Mouse (Mus musculus) embryonic stem cell, embryonic (primary cell): Measurements from ENCODE around the gene Hoxd12.

Source experiments
- CTCF ChIA-PET, 4 experiments: fragments of 300-600 bp in 2 of 4; fragments of 350-600 bp in 2 of 4; sonication (Branson Sonifier 250); formaldehyde crosslinking; loops; one replicate each; lab custom pipeline; 2022; ENCODE audit warnings: inconsistent platforms in 2 of 4; lab: Charles Lee
- POLR2A ChIA-PET, 4 experiments: fragments of 300-600 bp in 2 of 4; fragments of 350-600 bp in 2 of 4; sonication (Branson Sonifier 250); formaldehyde crosslinking; loops; one replicate each; lab custom pipeline; 2022; ENCODE audit warnings: antibody characterized with exemption in 4 of 4, inconsistent platforms in 1 of 4; lab: Charles Lee

The Hoxd12 gene

GRCm38 (mm10) chr2:74695813-74696430 lies 21.1 kb downstream of the Hoxd12 start:
- POLR2A ChIA-PET, result interaction anchor here in 1 of 4 experiments (0.6 to 0.9 kb wide), 4 partner anchors 20 to 1171 kb away, joined by 3 to 5 read pairs (median 4); no protein-coding TSS in a partner anchor
- CTCF ChIA-PET, result interaction anchor here in 2 of 4 experiments (0.5 to 0.7 kb wide), 5 partner anchors 7 to 357 kb away, joined by 3 to 4 read pairs (median 3); no protein-coding TSS in a partner anchor

DNA sequence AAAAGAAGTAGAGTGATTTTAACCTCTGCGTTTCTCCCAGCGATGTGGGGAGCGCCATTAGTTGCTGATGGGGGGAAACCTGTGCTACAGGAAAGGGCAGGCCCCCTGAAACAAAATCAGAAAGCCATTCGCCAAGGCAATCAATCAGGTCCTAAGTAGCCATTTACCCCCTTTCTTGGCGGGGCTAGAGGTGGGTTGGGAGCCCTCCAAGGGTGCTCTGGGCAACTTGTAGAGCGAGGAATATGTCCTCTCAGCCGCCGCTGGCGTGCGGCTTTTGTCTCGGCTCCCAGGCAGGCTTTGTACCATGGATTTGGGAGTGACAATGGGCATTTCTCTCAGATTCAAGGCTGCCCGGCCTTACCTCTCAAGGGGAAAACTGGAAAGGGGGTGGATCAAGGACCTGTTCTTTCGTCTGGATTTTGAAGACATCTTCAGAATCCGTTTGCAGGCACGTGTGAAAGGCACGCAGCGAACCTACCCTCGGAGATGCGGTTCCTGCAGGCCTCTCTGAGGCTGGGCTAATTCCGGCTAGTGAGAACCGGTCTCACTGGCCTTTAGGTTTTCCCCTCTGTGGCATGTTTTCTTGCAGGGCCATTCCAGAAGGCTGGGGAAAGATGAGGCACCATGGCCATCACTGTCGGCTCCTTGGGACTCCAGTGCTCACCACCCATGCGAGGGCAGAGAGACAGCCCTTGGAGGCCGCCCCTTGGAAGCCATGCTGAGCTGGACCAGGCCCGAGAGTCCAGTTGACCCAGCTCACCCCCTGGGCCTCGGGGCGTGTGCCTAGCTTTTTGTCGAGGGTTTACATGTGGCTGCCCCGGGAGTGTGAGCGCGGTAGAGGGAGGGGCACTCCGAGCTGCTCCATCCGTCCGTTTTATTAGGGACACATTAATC lies 21.9 kb downstream of the Hoxd12 start:
- POLR2A ChIA-PET, result interaction anchor here in 2 of 4 experiments (0.5 to 1.2 kb wide), 3 partner anchors 10 to 1427 kb away, joined by 3 to 4 read pairs (median 3); no protein-coding TSS in a partner anchor
- CTCF ChIA-PET, result interaction anchor here in 2 of 4 experiments (0.5 to 1.2 kb wide), 5 partner anchors 10 to 467 kb away, joined by 3 to 4 read pairs (median 3); no protein-coding TSS in a partner anchor

DNA sequence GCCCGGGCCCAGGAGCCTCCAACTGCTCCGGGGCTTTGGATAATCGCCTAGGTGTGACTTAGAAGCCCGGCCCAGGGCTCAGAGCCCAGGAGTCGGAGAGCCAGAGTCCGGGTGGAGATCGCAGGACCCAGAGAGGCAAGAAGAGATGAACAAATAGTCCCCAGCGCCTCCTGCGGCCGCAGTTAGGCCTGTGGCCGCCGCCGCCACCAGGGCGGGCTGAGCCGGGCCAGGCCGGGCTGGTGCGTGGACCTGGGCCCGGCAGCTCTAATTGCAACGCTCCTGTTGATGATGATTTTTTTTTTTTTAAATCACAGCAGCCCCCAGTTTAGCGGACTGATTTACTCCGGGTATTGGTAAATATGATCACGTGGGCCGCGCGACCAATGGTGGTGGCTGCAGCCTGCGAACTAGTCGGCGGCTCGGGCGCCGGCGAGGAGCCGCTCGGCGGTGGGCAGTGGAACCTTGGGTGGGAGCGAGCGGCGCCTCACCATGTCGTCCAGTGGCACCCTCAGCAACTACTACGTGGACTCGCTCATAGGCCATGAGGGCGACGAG lies 22.8 kb downstream of the Hoxd12 start, which contains the start of gene Hoxd9:
TSS of gene Hoxd9 (plus strand) at position 161 of the 555 bp plus-strand sequence.
- POLR2A ChIA-PET, result interaction anchor here in 2 of 4 experiments (0.5 to 1.2 kb wide), 2 partner anchors 9 to 1428 kb away, joined by 3 to 4 read pairs; no protein-coding TSS in a partner anchor
- CTCF ChIA-PET, result interaction anchor here in 2 of 4 experiments (0.7 to 1.2 kb wide), 2 partner anchors 12 to 466 kb away, joined by 3 read pairs; no protein-coding TSS in a partner anchor

DNA sequence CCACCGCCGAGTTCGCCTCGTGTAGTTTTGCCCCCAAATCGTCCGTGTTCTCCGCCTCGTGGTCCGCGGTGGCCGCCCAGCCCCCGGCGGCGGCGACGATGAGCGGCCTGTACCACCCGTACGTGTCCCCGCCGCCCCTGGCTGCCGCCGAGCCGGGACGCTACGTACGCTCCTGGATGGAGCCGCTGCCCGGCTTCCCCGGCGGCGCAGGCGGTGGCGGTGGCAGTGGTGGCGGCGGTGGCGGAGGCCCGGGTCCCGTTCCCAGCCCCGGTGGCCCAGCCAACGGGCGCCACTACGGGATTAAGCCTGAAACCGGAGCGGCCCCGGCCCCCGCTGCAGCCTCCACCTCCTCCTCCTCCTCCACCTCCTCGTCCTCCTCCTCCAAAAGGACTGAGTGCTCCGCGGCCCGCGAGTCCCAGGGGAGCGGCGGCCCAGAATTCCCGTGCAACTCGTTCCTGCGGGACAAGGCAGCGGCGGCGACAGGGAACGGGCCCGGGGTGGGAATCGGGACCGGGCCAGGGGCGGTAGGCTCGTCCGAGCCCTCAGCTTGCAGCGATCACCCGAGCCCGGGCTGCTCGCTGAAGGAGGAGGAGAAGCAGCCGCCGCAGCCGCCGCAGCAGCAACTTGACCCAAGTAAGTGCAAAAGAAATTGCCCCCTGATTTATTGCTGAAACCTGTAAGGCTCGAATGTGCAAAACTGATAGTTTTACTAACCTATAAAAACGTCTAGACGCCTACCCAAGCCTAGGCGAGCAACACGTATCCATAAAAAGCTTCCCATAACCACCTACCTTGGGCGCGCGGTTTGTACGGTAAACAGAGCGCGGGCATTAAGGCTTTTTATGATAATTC lies 23.6 kb downstream of the Hoxd12 start:
- ChIA-PET POLR2A (no interaction called here), CTCF (no interaction called here)

- CTCF ChIA-PET, result no interaction called here
- POLR2A ChIA-PET, result no interaction called here
Observed at GRCm38 (mm10) chr2:74699053-74699430, 24.2 kb downstream of the Hoxd12 start.

DNA sequence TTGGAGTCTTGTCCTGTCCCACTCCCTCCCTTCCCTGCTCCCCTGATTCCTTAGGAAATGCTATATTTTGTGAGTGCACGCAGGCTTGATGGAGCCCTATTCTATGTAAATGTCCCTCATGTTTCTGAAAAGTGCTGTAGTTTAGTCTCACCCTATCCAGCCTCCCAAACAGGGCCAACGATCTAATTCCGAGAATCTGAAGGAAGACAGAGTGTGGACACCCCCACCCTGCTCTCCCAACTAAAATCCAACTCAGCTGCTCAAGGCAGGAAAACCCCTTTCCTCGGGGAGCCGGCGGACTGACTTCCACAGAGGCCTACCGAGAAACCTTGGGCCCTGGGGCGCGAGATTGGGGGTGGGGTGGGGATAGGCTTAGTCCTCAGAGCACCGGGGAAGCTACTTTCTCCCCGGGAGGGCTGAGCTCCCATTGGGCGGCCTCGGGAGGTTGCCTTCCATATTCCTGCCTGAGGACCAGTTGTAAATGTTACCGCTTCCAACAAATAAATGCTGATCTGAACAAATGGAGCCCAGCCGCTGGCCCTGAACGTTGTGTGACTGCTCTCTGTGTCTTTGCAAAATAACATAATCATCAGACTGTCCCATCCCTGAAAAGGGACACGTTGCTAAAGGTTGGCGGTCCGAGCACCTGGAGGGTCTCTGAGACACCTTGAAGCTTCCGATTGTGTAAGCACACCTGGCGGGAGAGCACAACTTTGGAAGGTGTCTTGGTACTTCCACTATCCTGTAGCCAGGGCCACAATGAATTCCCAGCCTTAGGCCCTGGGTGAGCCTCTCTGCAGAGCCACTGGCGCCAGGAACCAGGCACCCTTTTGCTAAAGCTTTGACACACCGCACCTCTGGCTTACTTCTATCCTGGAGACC lies 25.1 kb downstream of the Hoxd12 start:
- ChIA-PET CTCF (interaction anchor here in 3 of 4 experiments (0.5 to 1.6 kb wide), 5 partner anchors 9 to 616 kb away, joined by 3 to 6 read pairs (median 6); partner anchors contain the start of gene Hoxd10 (in 1 of the 3)), POLR2A (interaction anchor here in 1 of 4 experiments (1.0 to 1.5 kb wide), 3 partner anchors 10 to 18 kb away, joined by 4 to 7 read pairs (median 5); no protein-coding TSS in a partner anchor)

DNA sequence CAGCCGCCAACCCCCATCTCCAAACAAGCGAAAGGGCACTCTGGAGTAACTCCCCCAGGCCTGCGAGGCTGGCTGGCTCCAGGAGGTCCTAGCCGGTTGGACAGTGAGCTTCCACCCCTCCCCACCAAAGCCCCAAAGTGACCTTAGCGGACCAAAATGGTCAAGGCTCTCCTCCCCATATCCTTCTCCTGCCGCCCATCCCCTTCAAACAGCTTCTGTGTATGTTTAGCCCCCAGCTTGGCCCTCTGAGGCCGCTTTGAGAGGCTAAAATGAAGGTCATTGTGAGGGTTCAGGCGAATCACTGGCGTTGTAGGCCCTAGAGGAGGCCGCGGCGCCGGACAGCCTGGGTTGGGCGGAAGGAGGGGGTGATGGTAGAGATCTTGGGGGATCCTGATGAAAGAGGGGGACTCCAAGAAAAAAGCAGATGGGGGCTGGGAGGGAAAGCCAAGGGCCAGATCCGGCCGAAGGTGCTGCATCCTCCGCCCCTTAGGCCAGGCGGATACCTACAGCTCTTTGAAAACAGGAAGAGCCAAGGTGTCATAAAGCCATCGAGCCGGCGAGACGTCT lies 25.8 kb downstream of the Hoxd12 start:
- POLR2A ChIA-PET, result interaction anchor here in 1 of 4 experiments (0.9 to 1.5 kb wide), 4 partner anchors 9 to 19 kb away, joined by 3 to 7 read pairs (median 4); partner anchors contain the start of gene Hoxd10
- CTCF ChIA-PET, result interaction anchor here in 3 of 4 experiments (0.5 to 2.0 kb wide), 8 partner anchors 9 to 889 kb away, joined by 3 to 8 read pairs (median 4); partner anchors contain the start of genes Hoxd10 (in 1 of the 3), Hoxd3 (in 1 of the 3) and Hoxd4 (in 1 of the 3)

- CTCF ChIA-PET, result interaction anchor here (0.5 to 2.0 kb wide), 27 partner anchors 9 to 901 kb away, joined by 3 to 21 read pairs (median 3); partner anchors contain the start of genes Hoxd10 (in 1 of the 4), Hoxd3 (in 1 of the 4) and Hoxd4 (in 1 of the 4)
- POLR2A ChIA-PET, result interaction anchor here (0.5 to 1.3 kb wide), 6 partner anchors 11 to 628 kb away, joined by 3 to 4 read pairs (median 3); no protein-coding TSS in a partner anchor
Observed at GRCm38 (mm10) chr2:74701949-74702819, 27.4 kb downstream of the Hoxd12 start.

GRCm38 (mm10) chr2:74702820-74703219 lies 28.0 kb downstream of the Hoxd12 start:
- ChIA-PET CTCF (interaction anchor here (0.5 to 2.0 kb wide), 25 partner anchors 7 to 900 kb away, joined by 3 to 21 read pairs (median 3); partner anchors contain the start of genes Hoxd10 (in 1 of the 4), Hoxd3 (in 1 of the 4) and Hoxd4 (in 1 of the 4)), POLR2A (interaction anchor here in 2 of 4 experiments (1.2 to 1.3 kb wide), 3 partner anchors 12 to 180 kb away, joined by 3 to 4 read pairs (median 3); no protein-coding TSS in a partner anchor)

GRCm38 (mm10) chr2:74703317-74703716 lies 28.5 kb downstream of the Hoxd12 start:
- CTCF ChIA-PET, result interaction anchor here in 2 of 4 experiments (0.5 to 1.4 kb wide), 5 partner anchors 8 to 800 kb away, joined by 4 to 8 read pairs (median 7); no protein-coding TSS in a partner anchor
- POLR2A ChIA-PET, result no interaction called here

- ChIA-PET CTCF (interaction anchor here in 3 of 4 experiments (0.5 to 1.2 kb wide), 6 partner anchors 8 to 1303 kb away, joined by 3 to 8 read pairs (median 5); no protein-coding TSS in a partner anchor), POLR2A (interaction anchor here in 1 of 4 experiments (0.6 to 0.7 kb wide), 2 partner anchors 15 to 227 kb away, joined by 3 to 4 read pairs; no protein-coding TSS in a partner anchor)
Observed at GRCm38 (mm10) chr2:74703720-74704392, 29.0 kb downstream of the Hoxd12 start.

GRCm38 (mm10) chr2:74704393-74704998 lies 29.7 kb downstream of the Hoxd12 start, which contains the start of gene Hoxd8:
Gene Hoxd8, plus strand, starts transcription at chr2:74704615.
- POLR2A ChIA-PET, result interaction anchor here in 1 of 4 experiments (0.6 to 0.7 kb wide), 2 partner anchors 14 to 226 kb away, joined by 3 to 4 read pairs; no protein-coding TSS in a partner anchor
- CTCF ChIA-PET, result interaction anchor here in 3 of 4 experiments (0.5 to 1.2 kb wide), 4 partner anchors 446 to 1302 kb away, joined by 3 to 8 read pairs (median 5); no protein-coding TSS in a partner anchor

DNA sequence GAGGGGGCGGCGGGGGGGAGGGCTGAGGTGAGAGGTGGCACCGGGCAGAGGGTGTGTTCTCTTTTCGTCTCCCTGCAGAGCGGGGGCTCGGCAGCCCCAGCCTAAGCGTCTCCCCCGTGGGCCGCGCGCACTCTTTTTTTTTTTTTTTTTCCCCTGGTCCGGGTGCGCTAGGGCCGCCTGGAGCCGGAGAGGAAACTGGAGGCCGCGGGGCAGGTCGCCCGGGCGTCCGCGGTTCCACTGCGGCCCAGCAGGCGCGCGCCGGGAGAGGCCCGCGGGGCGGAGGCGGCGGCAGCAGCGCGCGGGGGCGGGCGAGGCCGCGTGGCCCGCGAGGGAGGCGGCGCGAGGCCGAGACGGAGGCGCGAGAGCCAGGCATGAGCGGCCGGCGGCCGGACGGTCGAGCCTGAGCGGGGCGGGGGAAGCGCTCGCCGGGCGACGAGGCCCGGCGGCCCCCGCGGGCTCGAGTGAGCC lies 30.2 kb downstream of the Hoxd12 start:
- POLR2A ChIA-PET, result interaction anchor here in 1 of 4 experiments (0.8 to 1.5 kb wide), 2 partner anchors 15 to 24 kb away, joined by 3 to 5 read pairs; no protein-coding TSS in a partner anchor

More for the DNA sequence above, 30.2 kb downstream of the Hoxd12 start:
- CTCF ChIA-PET, result interaction anchor here in 2 of 4 experiments (0.6 to 1.5 kb wide), 3 partner anchors 23 to 446 kb away, joined by 3 to 5 read pairs (median 4); no protein-coding TSS in a partner anchor
